In genomic region chr3:109942960-109943359, GRCm38 (mm10) we compare ENCODE assay signal across 21 mouse cellular contexts.
DNase-seq lines count a peak whose midpoint lies in the region; TF ChIP-seq lines count a peak whose summit lies in the region.
"Had no signal": no experiment of that assay in that cellular context is flagged by ENCODE, and none has a peak within 500 bp of the region (broad histone marks: within the 10 kb centered on the region; RNA-seq: fewer than 3 reads in every experiment).

No protein-coding gene starts in this region.

- H3K79me2 ChIP-seq in C2C12 (ENCODE audit: control insufficient read depth, insufficient read depth) (no peaks in the 10 kb centered on the region), myocyte (ENCODE audit: control insufficient read depth, insufficient read depth) (no peaks in the 10 kb centered on the region)

- no peaks in the 10 kb centered on the region for H3K79me3 ChIP-seq in C2C12 (ENCODE audit: low read depth)

- no peak for TF ChIP-seq POLR2A in myocyte (IDR thresholded peaks at IDR 0.05; ENCODE audit: insufficient read length, low read depth)

- intact Hi-C loops in gastrocnemius, adult 2 months (cut with DNase I), result no loop called here

- H3ac ChIP-seq in C2C12 (ENCODE audit: control insufficient read depth, insufficient read length, low read depth) (no peak overlapping the region), myocyte (ENCODE audit: control insufficient read depth, insufficient read length) (no peak overlapping the region)

- H3K27me3 ChIP-seq in C2C12 (ENCODE audit: control insufficient read depth, insufficient read depth, insufficient read length) (no peaks in the 10 kb centered on the region), myocyte (ENCODE audit: control insufficient read depth, insufficient read depth, insufficient read length) (no peaks in the 10 kb centered on the region)
- H3K27me3 ChIP-seq: embryonic facial prominence, embryonic 12.5 days; forebrain, embryonic 12.5 days had no signal

- H3K36me3 ChIP-seq in C2C12 (ENCODE audit: control insufficient read depth, insufficient read depth) (no peaks in the 10 kb centered on the region), myocyte (ENCODE audit: control insufficient read depth, insufficient read depth) (no peaks in the 10 kb centered on the region)
- H3K36me3 ChIP-seq: embryonic facial prominence, embryonic 10.5 days; embryonic facial prominence, embryonic 12.5 days; forebrain, embryonic 10.5 days; forebrain, embryonic 12.5 days had no signal

- DNase-seq in gastrocnemius, adult 2 months, result no peak
- no peak for DNase-seq in gastrocnemius, postnatal 10 days
- peak; percentile 30 for DNase-seq in fat pad, adult 2 months (ENCODE audit: extremely low read depth, low read depth, low spot score)
- DNase-seq in adipocyte (ENCODE audit: low spot score), result no peak
- no peak for DNase-seq in lung, postnatal 14 days
- no peak for DNase-seq in urinary bladder, adult 18-20 months (ENCODE audit: low spot score in 2 of 2)
- DNase-seq: adrenal gland, adult 2 months; adrenal gland, postnatal 10 days; adrenal gland, postnatal 25 days; B cell, adult 2 months; cerebellum, adult 11 months; cerebellum, adult 2 months; cerebellum, adult 9-10 months; cerebellum, postnatal 10 days; cerebellum, postnatal 25 days had no signal

- H3K4me2 ChIP-seq in myocyte (ENCODE audit: low read depth), result peak overlapping the region; percentile 55
- H3K4me2 ChIP-seq: embryonic facial prominence, embryonic 12.5 days; forebrain, embryonic 12.5 days had no signal

- peak overlapping the region; percentile 67 for H3K27ac ChIP-seq in gastrocnemius, adult 2 months
- H3K27ac ChIP-seq: embryonic facial prominence, embryonic 10.5 days; embryonic facial prominence, embryonic 12.5 days; forebrain, embryonic 10.5 days; forebrain, embryonic 12.5 days had no signal

- no peak for TF ChIP-seq CTCF in gastrocnemius, adult 2 months (IDR thresholded peaks at IDR 0.05)
- TF ChIP-seq CTCF in C2C12 (IDR thresholded peaks at IDR 0.05; ENCODE audit: control insufficient read depth, insufficient read depth, insufficient read length), result no peak

- H3K4me3 ChIP-seq in gastrocnemius, adult 2 months, result no peak overlapping the region
- H3K4me3 ChIP-seq in C2C12 (ENCODE audit: insufficient read depth, poor library complexity, severe bottlenecking) (no peak overlapping the region), myocyte (no peak overlapping the region)
- H3K4me3 ChIP-seq: embryonic facial prominence, embryonic 10.5 days; embryonic facial prominence, embryonic 12.5 days; forebrain, embryonic 10.5 days; forebrain, embryonic 12.5 days had no signal

TF ChIP-seq in C2C12, 6 proteins besides CTCF, POLR2A, EP300 and RAD21:
- TF ChIP-seq MAX (IDR thresholded peaks at IDR 0.05) (no peak), CEBPB (IDR thresholded peaks at IDR 0.05; ENCODE audit: low read depth) (peak; percentile 54)

TF ChIP-seq in myocyte, 11 proteins besides CTCF, POLR2A, EP300 and RAD21:
- TF ChIP-seq MAX (IDR thresholded peaks at IDR 0.05; ENCODE audit: low read depth), result no peak
- peak; percentile 66; the same call in 1 of the 2 replicates for TF ChIP-seq CEBPB (IDR thresholded peaks at IDR 0.05; ENCODE audit: insufficient read depth, poor library complexity, severe bottlenecking)
- TF ChIP-seq REST (IDR thresholded peaks at IDR 0.05; ENCODE audit: insufficient read depth, insufficient read length), result no peak
- no peak for TF ChIP-seq MYOG (IDR thresholded peaks at IDR 0.05; ENCODE audit: control insufficient read depth in 1 of 3, insufficient read depth in 1 of 3, insufficient read length in 2 of 3, low read depth in 2 of 3)
- TF ChIP-seq USF1 (IDR thresholded peaks at IDR 0.05; ENCODE audit: low read depth), result no peak
TF ChIP-seq in myocyte: peak in this region for 1.
